Mouse (Mus musculus) limb, embryonic 11.5 days (tissue): ENCODE measurements around the gene Med14. TPM values are rescaled to one million over a fixed set of nuclear protein-coding genes. Genes with fewer than 3 reads are reported as not detected.

Source experiments
- ATAC-seq: fragments of 200-750 bp; cut with Nextera tagmentation; 2 replicates; pipeline ENCODE4 v1.8.0; 2017; ENCODE audit warnings: low read depth; ENCODE audit not compliant: insufficient number of reproducible peaks, low FRiP score, low TSS enrichment
- DNase-seq: peaks from one replicate; pipeline ENCODE4 v3.0.0-alpha.2; 2015; ENCODE audit warnings: low spot score
- H3K27ac ChIP-seq: fragments of 300-500 bp; sonication (generic); replicated peaks from 2 replicates; pipeline ENCODE4 v1.5.1; 2014; ENCODE audit warnings: low read depth, mild to moderate bottlenecking, low read length
- H3K27me3 ChIP-seq: fragments of 300-500 bp; sonication (generic); 2 replicates; pipeline ENCODE4 v1.6.1; 2014; ENCODE audit warnings: mild to moderate bottlenecking, low read length, mixed read lengths; ENCODE audit not compliant: control insufficient read depth, insufficient read depth
- H3K36me3 ChIP-seq: fragments of 300-500 bp; sonication (generic); 2 replicates; pipeline ENCODE4 v1.6.1; 2014; ENCODE audit warnings: mild to moderate bottlenecking, low read length, moderate library complexity, mixed read lengths; ENCODE audit not compliant: control insufficient read depth, insufficient read depth
- H3K4me1 ChIP-seq: fragments of 300-500 bp; sonication (generic); 2 replicates; pipeline ENCODE4 v1.6.1; 2014; ENCODE audit warnings: low read length, mixed read lengths; ENCODE audit not compliant: control insufficient read depth, insufficient read depth
- H3K4me2 ChIP-seq: fragments of 300-500 bp; sonication (generic); 2 replicates; pipeline ENCODE4 v1.6.1; 2014; ENCODE audit warnings: low read depth, mild to moderate bottlenecking, moderate library complexity; ENCODE audit not compliant: severe bottlenecking
- H3K4me3 ChIP-seq: fragments of 300-500 bp; sonication (generic); 2 replicates; pipeline ENCODE4 v1.5.1; 2014; ENCODE audit warnings: low read depth, low read length
- H3K9ac ChIP-seq: fragments of 300-500 bp; sonication (generic); 2 replicates; pipeline ENCODE4 v1.6.1; 2014; ENCODE audit warnings: mild to moderate bottlenecking, low read length
- H3K9me3 ChIP-seq: fragments of 300-500 bp; sonication (generic); 2 replicates; pipeline ENCODE4 v1.6.1; 2016; ENCODE audit warnings: low read length; ENCODE audit not compliant: control insufficient read depth
- WGBS: fragments of 180-500 bp; shearing (Covaris S2); extraction: QIAGEN DNeasy Blood & Tissue Kit; methylation state at CpG from one replicate; pipeline ENCODE4 v1.1.7; 2014; 5-methylcytosine and 5-hydroxymethylcytosine counted together
- polyA plus RNA-seq: library from polyadenylated mRNA; unstranded; fragments of >200 nt; fragmentation: Nextera tagmentation; extraction: Ambion mirVana; gene quantifications from 2 replicates; pipeline ENCODE4 v1.2.1, GENCODE M21; 2014

Gene Med14
- polyA plus RNA-seq, 1 experiment from 2014 or later: 23.8 TPM

DNA sequence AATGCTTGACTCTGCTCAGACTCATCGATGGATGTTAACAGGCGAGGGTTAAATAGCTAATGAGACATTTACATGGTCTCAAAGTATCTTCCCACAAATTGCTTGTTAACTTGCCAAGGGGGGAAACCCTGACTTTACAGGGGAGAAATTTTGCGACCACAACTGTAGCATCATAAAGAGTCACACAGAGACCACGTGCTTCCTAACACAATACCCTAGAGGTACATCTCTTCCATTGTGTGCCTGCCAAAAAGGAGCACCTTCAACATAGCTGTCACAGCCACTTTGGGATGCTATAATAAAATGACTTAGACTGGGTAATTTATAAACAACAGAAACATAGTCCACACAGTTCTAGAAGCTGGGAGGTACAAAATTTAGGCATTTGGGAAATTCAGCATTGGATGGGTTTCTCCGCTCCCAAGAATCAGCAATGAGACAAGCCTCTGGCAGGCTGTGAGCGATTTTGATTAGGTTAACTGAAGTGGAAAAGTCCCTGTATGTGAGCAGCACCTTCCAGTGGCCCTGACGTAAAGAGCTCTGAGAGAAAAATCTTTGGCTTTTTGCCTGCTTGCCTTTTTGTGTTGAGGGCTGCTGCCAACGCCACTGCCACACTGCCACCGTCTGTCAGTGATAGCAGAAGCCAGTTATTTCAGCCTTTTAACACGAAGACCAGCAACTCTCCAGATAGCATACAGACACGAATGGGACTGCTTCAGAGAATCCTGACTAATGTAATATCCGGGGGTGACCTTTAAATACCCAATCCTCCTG, 116.2 kb downstream of the Med14 start:
- H3K4me2 ChIP-seq: no peak overlapping the region
- H3K9ac ChIP-seq: no peak overlapping the region
- no peak for ATAC-seq
- no peak overlapping the region for H3K4me3 ChIP-seq
- H3K27me3 ChIP-seq: no peaks in the 10 kb centered on the region
- H3K4me1 ChIP-seq: no peaks in the 10 kb centered on the region
- H3K27ac ChIP-seq: no peak overlapping the region
- DNase-seq: no peak
- no peaks in the 10 kb centered on the region for H3K9me3 ChIP-seq
- WGBS: 70% methylated on average over 12 of the region's 12 CpGs
- H3K36me3 ChIP-seq: no peaks in the 10 kb centered on the region

DNA sequence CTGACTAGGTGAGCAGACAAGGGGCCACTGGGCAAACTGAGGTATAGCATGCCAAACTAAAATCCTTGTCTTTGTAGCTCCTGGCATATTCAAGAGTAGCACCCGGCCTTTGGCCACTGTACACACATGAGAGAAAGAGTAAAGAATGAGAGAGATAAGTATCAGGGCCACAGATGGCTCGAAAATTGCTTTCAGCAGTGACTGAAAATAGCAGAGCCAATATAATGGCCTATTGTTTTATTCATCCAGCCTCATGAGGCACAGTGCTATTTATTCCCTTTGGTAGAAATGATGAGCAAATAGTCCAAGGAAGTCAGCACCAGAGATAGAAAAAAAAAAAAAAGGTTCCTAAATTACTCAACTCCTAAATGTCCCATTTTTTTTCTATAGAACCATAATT, 116.9 kb downstream of the Med14 start:
- ATAC-seq (no peak), DNase-seq (no peak)
- no peaks in the 10 kb centered on the region for H3K27me3 ChIP-seq
- H3K4me3 ChIP-seq: no peak overlapping the region
- no peak overlapping the region for H3K27ac ChIP-seq
- no peaks in the 10 kb centered on the region for H3K9me3 ChIP-seq
- no peak overlapping the region for H3K4me2 ChIP-seq
- 75% methylated on average over 2 of the region's 2 CpGs for WGBS
- H3K9ac ChIP-seq: no peak overlapping the region
- H3K4me1 ChIP-seq: no peaks in the 10 kb centered on the region
- H3K36me3 ChIP-seq: no peaks in the 10 kb centered on the region

Other genes with a start within 250 kb of the Med14 start
- 54.5 and 57.4 TPM in 2 replicates for gene Atp6ap2, start 174.3 kb downstream of the Med14 start, polyA plus RNA-seq
- gene 1810030O07Rik, start 88.4 kb downstream of the Med14 start, polyA plus RNA-seq: 40.4 and 40.7 TPM in 2 replicates